Mouse (Mus musculus) kidney, embryonic 16.5 days (tissue): ENCODE measurements around the gene Sh3bgrl3. TPM values are rescaled to one million over a fixed set of nuclear protein-coding genes. Genes with fewer than 3 reads are reported as not detected.

ENCODE experiments used
- ATAC-seq: fragments of 200-750 bp; cut with Nextera tagmentation; 2 replicates; pipeline ENCODE4 v1.8.0; 2017; ENCODE audit warnings: moderate TSS enrichment; ENCODE audit not compliant: low FRiP score, low TSS enrichment
- H3K27ac ChIP-seq: fragments of 300-500 bp; sonication (generic); 2 replicates; pipeline ENCODE4 v1.5.1; 2014; ENCODE audit warnings: low read length
- H3K27me3 ChIP-seq: fragments of 300-500 bp; sonication (generic); 2 replicates; pipeline ENCODE4 v1.6.1; 2014; ENCODE audit warnings: low read length, control low read depth, mixed read lengths; ENCODE audit not compliant: insufficient read depth
- H3K36me3 ChIP-seq: fragments of 300-500 bp; sonication (generic); 2 replicates; pipeline ENCODE4 v1.6.1; 2014; ENCODE audit warnings: low read length, control low read depth, mixed read lengths; ENCODE audit not compliant: insufficient read depth
- H3K4me1 ChIP-seq: fragments of 300-500 bp; sonication (generic); 2 replicates; pipeline ENCODE4 v1.6.1; 2014; ENCODE audit warnings: low read length, control low read depth, mixed read lengths; ENCODE audit not compliant: insufficient read depth
- H3K4me2 ChIP-seq: fragments of 300-500 bp; sonication (generic); replicated peaks from 2 replicates; pipeline ENCODE4 v1.6.1; 2014; ENCODE audit warnings: low read depth, low read length
- H3K4me3 ChIP-seq: fragments of 300-500 bp; sonication (generic); 2 replicates; pipeline ENCODE4 v1.5.1; 2014; ENCODE audit warnings: mild to moderate bottlenecking, low read length
- H3K9ac ChIP-seq: fragments of 300-500 bp; sonication (generic); replicated peaks from 2 replicates; pipeline ENCODE4 v1.6.1; 2014; ENCODE audit warnings: low read length
- H3K9me3 ChIP-seq: fragments of 300-500 bp; sonication (generic); 2 replicates; pipeline ENCODE4 v1.6.1; 2016; ENCODE audit warnings: low read length, control low read depth
- WGBS: fragments of 180-500 bp; shearing (Covaris S2); extraction: QIAGEN DNeasy Blood & Tissue Kit; methylation state at CpG from one replicate; pipeline ENCODE4 v1.1.7; 2014; 5-methylcytosine and 5-hydroxymethylcytosine counted together
- polyA plus RNA-seq: library from polyadenylated mRNA; unstranded; fragments of >200 nt; fragmentation: Nextera tagmentation; extraction: Ambion mirVana; gene quantifications from 2 replicates; pipeline ENCODE4 v1.2.1, GENCODE M21; 2015

The Sh3bgrl3 gene
- polyA plus RNA-seq, 1 experiment from 2014 or later = 389 TPM

- no peak overlapping the region for H3K4me3 ChIP-seq
- H3K27ac ChIP-seq = no peak overlapping the region
- no peaks in the 10 kb centered on the region for H3K9me3 ChIP-seq
- no peaks in the 10 kb centered on the region for H3K27me3 ChIP-seq
- no peaks in the 10 kb centered on the region for H3K36me3 ChIP-seq
- no peaks in the 10 kb centered on the region for H3K4me1 ChIP-seq
- H3K4me2 ChIP-seq = no peak overlapping the region
- no peak for ATAC-seq
- no peak overlapping the region for H3K9ac ChIP-seq
- 79% methylated on average over 16 of the region's 16 CpGs for WGBS
These were observed 37.9 kb downstream of the Sh3bgrl3 start for GRCm38 (mm10) chr4:134090521-134091224.

- Histone ChIP-seq H3K4me1 (no peaks in the 10 kb centered on the region), H3K27ac (no peak overlapping the region), H3K27me3 (no peaks in the 10 kb centered on the region), H3K9me3 (peaks cover 5% of the 10 kb centered on the region), H3K9ac (no peak overlapping the region), H3K36me3 (no peaks in the 10 kb centered on the region), H3K4me3 (no peak overlapping the region), H3K4me2 (no peak overlapping the region)
- WGBS = 79% methylated on average over 9 of the region's 9 CpGs
- no peak for ATAC-seq
These were observed 39.6 kb downstream of the Sh3bgrl3 start for GRCm38 (mm10) chr4:134089029-134089428.

GRCm38 (mm10) chr4:134087412-134087811 is 41.2 kb downstream of the Sh3bgrl3 start:
- Histone ChIP-seq H3K4me3 (no peak overlapping the region), H3K9me3 (peaks cover 5% of the 10 kb centered on the region), H3K36me3 (no peaks in the 10 kb centered on the region), H3K27me3 (no peaks in the 10 kb centered on the region), H3K9ac (no peak overlapping the region), H3K4me2 (peak overlapping the region; percentile 26; the same call in 1 of the 2 replicates), H3K4me1 (peaks cover 3% of the 10 kb centered on the region), H3K27ac (no peak overlapping the region)
- peak; percentile 79; the same call in 1 of the 2 replicates for ATAC-seq
- WGBS = 34% methylated on average over 7 of the region's 7 CpGs

- H3K9me3 ChIP-seq = peaks cover 5% of the 10 kb centered on the region
- H3K4me1 ChIP-seq = peaks cover 10% of the 10 kb centered on the region
- ATAC-seq = no peak
- H3K9ac ChIP-seq = no peak overlapping the region
- H3K36me3 ChIP-seq = no peaks in the 10 kb centered on the region
- H3K27ac ChIP-seq = no peak overlapping the region
- H3K4me3 ChIP-seq = no peak overlapping the region
- 0 out of 2 replicates have a peak, but pooled peaks cover 7% of the 10 kb centered on the region for H3K27me3 ChIP-seq
- WGBS = 90% methylated on average over 4 of the region's 4 CpGs
- H3K4me2 ChIP-seq = no peak overlapping the region
These were observed 43.6 kb downstream of the Sh3bgrl3 start for GRCm38 (mm10) chr4:134084999-134085398.

- H3K4me1 ChIP-seq = peaks cover 10% of the 10 kb centered on the region
- peak overlapping the region; percentile 46 for H3K4me3 ChIP-seq
- peak overlapping the region; percentile 48; the same call in 1 of the 2 replicates for H3K9ac ChIP-seq
- H3K9me3 ChIP-seq = peaks cover 5% of the 10 kb centered on the region
- WGBS = 5% methylated on average over 7 of the region's 7 CpGs
- no peaks in the 10 kb centered on the region for H3K36me3 ChIP-seq
- 0 out of 2 replicates have a peak, but pooled peaks cover 7% of the 10 kb centered on the region for H3K27me3 ChIP-seq
- ATAC-seq = no peak
- peak overlapping the region; percentile 72 for H3K4me2 ChIP-seq
- H3K27ac ChIP-seq = no peak overlapping the region
These were observed 46.1 kb downstream of the Sh3bgrl3 start for GRCm38 (mm10) chr4:134082460-134082859.

GRCm38 (mm10) chr4:134081730-134082386 is 46.7 kb downstream of the Sh3bgrl3 start:
- no peaks in the 10 kb centered on the region for H3K36me3 ChIP-seq
- peak overlapping the region; percentile 46 for H3K4me3 ChIP-seq
- under 1% methylated on average over 41 of the region's 41 CpGs for WGBS
- H3K9ac ChIP-seq = peak overlapping the region; percentile 48; the same call in 1 of the 2 replicates
- peak overlapping the region; percentile 72 for H3K4me2 ChIP-seq
- no peak overlapping the region for H3K27ac ChIP-seq
- H3K27me3 ChIP-seq = 0 out of 2 replicates have a peak, but pooled peaks cover 7% of the 10 kb centered on the region
- ATAC-seq = peak; percentile 90
- peaks cover 10% of the 10 kb centered on the region for H3K4me1 ChIP-seq
- peaks cover 5% of the 10 kb centered on the region for H3K9me3 ChIP-seq

GRCm38 (mm10) chr4:134080674-134081073 is 47.9 kb downstream of the Sh3bgrl3 start:
- H3K36me3 ChIP-seq = no peaks in the 10 kb centered on the region
- H3K27ac ChIP-seq = no peak overlapping the region
- no peak for ATAC-seq
- no peak overlapping the region for H3K4me2 ChIP-seq
- WGBS = 79% methylated on average over 4 of the region's 4 CpGs
- peaks cover 10% of the 10 kb centered on the region for H3K4me1 ChIP-seq
- no peak overlapping the region for H3K4me3 ChIP-seq
- no peak overlapping the region for H3K9ac ChIP-seq
- 0 out of 2 replicates have a peak, but pooled peaks cover 7% of the 10 kb centered on the region for H3K27me3 ChIP-seq
- peaks cover 5% of the 10 kb centered on the region for H3K9me3 ChIP-seq

GRCm38 (mm10) chr4:134078694-134079093 is 49.9 kb downstream of the Sh3bgrl3 start:
- 0 out of 2 replicates have a peak, but pooled peaks cover 7% of the 10 kb centered on the region for H3K27me3 ChIP-seq
- H3K9ac ChIP-seq = no peak overlapping the region
- H3K9me3 ChIP-seq = no peaks in the 10 kb centered on the region
- ATAC-seq = peak; percentile 66
- no peak overlapping the region for H3K4me2 ChIP-seq
- no peaks in the 10 kb centered on the region for H3K36me3 ChIP-seq
- 15% methylated on average over 3 of the region's 3 CpGs for WGBS
- H3K4me1 ChIP-seq = peaks cover 10% of the 10 kb centered on the region
- no peak overlapping the region for H3K4me3 ChIP-seq
- H3K27ac ChIP-seq = no peak overlapping the region
